Mouse (Mus musculus) intestine, postnatal 0 days (tissue): ENCODE measurements around the gene Agtpbp1. TPM values are rescaled to one million over a fixed set of nuclear protein-coding genes. Genes with fewer than 3 reads are reported as not detected.
A peak's percentile ranks its signal among the peaks of the same experiment; 100 is the strongest.

Source experiments
- ATAC-seq: fragments of 200-750 bp; cut with Nextera tagmentation; 2 replicates; pipeline ENCODE4 v1.8.0; 2017; ENCODE audit warnings: mild to moderate bottlenecking, moderate TSS enrichment, moderate library complexity
- H3K27ac ChIP-seq: fragments of 300-500 bp; sonication (generic); 2 replicates; pipeline ENCODE4 v1.5.1; 2014; ENCODE audit warnings: mild to moderate bottlenecking, low read depth, low read length, moderate library complexity
- H3K27me3 ChIP-seq: fragments of 300-500 bp; sonication (generic); replicated peaks from 2 replicates; pipeline ENCODE4 v1.6.1; 2014; ENCODE audit warnings: low read length, mixed read lengths; ENCODE audit not compliant: control insufficient read depth, insufficient read depth
- H3K36me3 ChIP-seq: fragments of 300-500 bp; sonication (generic); 2 replicates; pipeline ENCODE4 v1.6.1; 2014; ENCODE audit warnings: mild to moderate bottlenecking, moderate library complexity; ENCODE audit not compliant: control insufficient read depth, insufficient read depth
- H3K4me1 ChIP-seq: fragments of 300-500 bp; sonication (generic); replicated peaks from 2 replicates; pipeline ENCODE4 v1.6.1; 2014; ENCODE audit warnings: antibody characterized with exemption, low read length, mixed read lengths; ENCODE audit not compliant: control insufficient read depth, insufficient read depth
- H3K4me2 ChIP-seq: fragments of 300-500 bp; sonication (generic); replicated peaks from 2 replicates; pipeline ENCODE4 v1.6.1; 2014; ENCODE audit warnings: low read depth, mild to moderate bottlenecking, moderate library complexity
- H3K4me3 ChIP-seq: fragments of 300-500 bp; sonication (generic); 2 replicates; pipeline ENCODE4 v1.5.1; 2014; ENCODE audit warnings: low read depth, low read length
- H3K9ac ChIP-seq: fragments of 300-500 bp; sonication (generic); 2 replicates; pipeline ENCODE4 v1.6.1; 2014; ENCODE audit warnings: mild to moderate bottlenecking, low read depth, low read length
- H3K9me3 ChIP-seq: fragments of 300-500 bp; sonication (generic); 2 replicates; pipeline ENCODE4 v1.6.1; 2016; ENCODE audit warnings: mixed run types; ENCODE audit not compliant: control insufficient read depth
- CTCF ChIP-seq: sonication (generic); IDR thresholded peaks from 2 replicates; pipeline ENCODE4 v1.5.1; 2016; ENCODE audit warnings: low read depth, mild to moderate bottlenecking, control low read depth, antibody characterized with exemption, moderate library complexity
- WGBS: fragments of 180-500 bp; shearing (Covaris S2); extraction: QIAGEN DNeasy Blood & Tissue Kit; methylation state at CpG from one replicate; pipeline ENCODE4 v1.1.7; 2014; 5-methylcytosine and 5-hydroxymethylcytosine counted together
- polyA plus RNA-seq: library from polyadenylated mRNA; unstranded; fragments of >200 nt; fragmentation: Nextera tagmentation; extraction: Ambion mirVana; gene quantifications from 2 replicates; pipeline ENCODE4 v1.2.1, GENCODE M21; 2015

Agtpbp1 gene
- polyA plus RNA-seq, 1 experiment from 2014 or later = 7.3 TPM

DNA sequence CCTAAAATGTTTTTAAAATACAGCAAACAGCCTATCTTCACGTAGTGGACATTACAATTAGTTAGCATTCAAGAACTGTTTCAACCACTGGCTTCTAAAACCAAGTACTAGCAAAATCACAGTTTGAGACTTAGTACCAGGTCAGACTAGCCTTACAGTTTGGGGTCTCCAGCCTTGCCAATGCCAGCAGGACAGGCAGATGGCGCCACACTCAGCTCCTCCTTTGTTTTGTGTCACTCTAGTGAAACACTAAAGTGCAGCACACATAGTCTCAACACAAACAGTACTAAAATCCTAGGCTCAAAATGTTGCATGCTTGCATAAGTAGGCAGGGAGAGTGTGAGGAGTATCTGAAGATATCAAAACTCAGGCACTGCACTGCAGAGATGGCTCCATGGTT is 53.8 kb downstream of the Agtpbp1 start:
- no peaks in the 10 kb centered on the region; the same call in 1 of the 2 replicates for H3K36me3 ChIP-seq
- no peak overlapping the region for H3K27ac ChIP-seq
- no peaks in the 10 kb centered on the region for H3K9me3 ChIP-seq
- no peaks in the 10 kb centered on the region for H3K4me1 ChIP-seq
- peak; percentile 64 for TF ChIP-seq CTCF
- H3K4me3 ChIP-seq = no peak overlapping the region
- H3K4me2 ChIP-seq = no peak overlapping the region
- no peak overlapping the region for H3K9ac ChIP-seq
- ATAC-seq = no peak
- no peaks in the 10 kb centered on the region for H3K27me3 ChIP-seq
- whole genome bisulfite sequencing = 82% methylated on average over 2 of the region's 2 CpGs

- Histone ChIP-seq H3K36me3 (no peaks in the 10 kb centered on the region; the same call in 1 of the 2 replicates), H3K27me3 (no peaks in the 10 kb centered on the region), H3K4me2 (no peak overlapping the region), H3K27ac (no peak overlapping the region), H3K4me3 (no peak overlapping the region), H3K9ac (no peak overlapping the region), H3K4me1 (no peaks in the 10 kb centered on the region), H3K9me3 (no peaks in the 10 kb centered on the region)
- TF ChIP-seq CTCF = no peak
- WGBS = 92% methylated on average over 8 of the region's 8 CpGs
- no peak for ATAC-seq
Observed at GRCm38 (mm10) chr13:59530491-59530890, 54.5 kb downstream of the Agtpbp1 start.

- 68% methylated on average over 11 of the region's 11 CpGs for WGBS
- H3K9ac ChIP-seq = no peak overlapping the region
- no peaks in the 10 kb centered on the region for H3K9me3 ChIP-seq
- H3K36me3 ChIP-seq = no peaks in the 10 kb centered on the region; the same call in 1 of the 2 replicates
- ATAC-seq = no peak
- H3K27me3 ChIP-seq = no peaks in the 10 kb centered on the region
- no peak overlapping the region for H3K4me2 ChIP-seq
- H3K4me1 ChIP-seq = no peaks in the 10 kb centered on the region
- H3K27ac ChIP-seq = no peak overlapping the region
- H3K4me3 ChIP-seq = no peak overlapping the region
- TF ChIP-seq CTCF = no peak
Observed at GRCm38 (mm10) chr13:59521271-59522064, 63.6 kb downstream of the Agtpbp1 start.

GRCm38 (mm10) chr13:59520834-59521233 is 64.2 kb downstream of the Agtpbp1 start:
- H3K36me3 ChIP-seq = no peaks in the 10 kb centered on the region
- H3K4me2 ChIP-seq = no peak overlapping the region
- H3K4me1 ChIP-seq = no peaks in the 10 kb centered on the region
- H3K9me3 ChIP-seq = no peaks in the 10 kb centered on the region
- no peak for TF ChIP-seq CTCF
- no peak overlapping the region for H3K4me3 ChIP-seq
- no peak for ATAC-seq
- no peaks in the 10 kb centered on the region for H3K27me3 ChIP-seq
- H3K9ac ChIP-seq = no peak overlapping the region
- WGBS = 92% methylated on average over 2 of the region's 2 CpGs
- no peak overlapping the region for H3K27ac ChIP-seq

- H3K9me3 ChIP-seq = no peaks in the 10 kb centered on the region
- no peak for ATAC-seq
- no peaks in the 10 kb centered on the region for H3K27me3 ChIP-seq
- H3K4me2 ChIP-seq = no peak overlapping the region
- no peak for TF ChIP-seq CTCF
- no peak overlapping the region for H3K9ac ChIP-seq
- no peak overlapping the region for H3K4me3 ChIP-seq
- no peaks in the 10 kb centered on the region for H3K4me1 ChIP-seq
- 84% methylated on average over 6 of the region's 6 CpGs for WGBS
- no peak overlapping the region for H3K27ac ChIP-seq
- no peaks in the 10 kb centered on the region for H3K36me3 ChIP-seq
Observed at GRCm38 (mm10) chr13:59519479-59519878, 65.5 kb downstream of the Agtpbp1 start.

DNA sequence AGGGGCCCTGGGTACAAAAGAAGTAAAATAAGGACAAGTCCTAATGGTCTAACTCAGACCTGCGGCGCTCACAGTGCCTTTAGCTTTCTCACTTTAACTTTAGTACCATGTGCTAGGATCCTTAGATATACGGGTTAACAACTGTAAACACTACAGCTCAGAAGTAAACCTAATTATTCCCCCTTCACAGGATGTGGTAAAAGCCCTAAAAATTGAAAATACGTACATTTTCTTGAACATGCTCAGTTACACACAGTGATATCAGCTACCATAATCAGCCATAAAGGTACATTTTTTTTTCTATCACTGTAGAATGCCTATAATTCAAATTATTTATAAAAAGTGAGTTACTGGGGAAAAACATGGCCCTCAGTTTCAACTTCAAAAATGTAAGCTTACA is 67.0 kb downstream of the Agtpbp1 start:
- no peaks in the 10 kb centered on the region for H3K27me3 ChIP-seq
- no peaks in the 10 kb centered on the region for H3K4me1 ChIP-seq
- no peak overlapping the region for H3K27ac ChIP-seq
- no peak overlapping the region for H3K4me3 ChIP-seq
- H3K9ac ChIP-seq = no peak overlapping the region
- ATAC-seq = no peak
- no peaks in the 10 kb centered on the region for H3K9me3 ChIP-seq
- no peak for TF ChIP-seq CTCF
- 64% methylated on average over 4 of the region's 4 CpGs for WGBS
- no peaks in the 10 kb centered on the region for H3K36me3 ChIP-seq
- no peak overlapping the region for H3K4me2 ChIP-seq
